Mouse (Mus musculus): Measurements from ENCODE around the gene F2r. TPM values are rescaled to one million over a fixed set of nuclear protein-coding genes. Genes with fewer than 3 reads are reported as not detected.

Gene F2r
- polyA plus RNA-seq, 1 experiment, result 25.6 TPM

DNA sequence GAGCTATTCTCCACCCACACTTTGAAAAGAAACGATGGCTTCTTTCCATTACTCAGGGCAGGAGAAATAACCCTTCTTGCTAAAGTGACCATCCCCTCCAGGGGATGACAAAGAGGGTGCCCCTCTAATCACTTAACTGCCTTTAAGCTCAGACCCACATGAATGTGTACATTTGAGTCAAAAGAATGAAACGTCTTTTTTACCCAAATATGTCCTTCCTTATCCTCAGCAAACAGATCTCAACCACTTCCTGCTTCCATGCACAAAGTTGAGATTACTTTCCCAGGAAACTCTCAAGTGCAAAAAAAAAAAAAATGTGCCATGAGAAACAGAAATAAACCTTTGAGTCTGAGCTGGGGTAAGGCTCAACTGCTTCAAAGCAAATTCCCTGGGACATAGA lies 16.2 kb upstream of the F2r start:
- H3K4me1 ChIP-seq (ENCODE audit: control insufficient read depth, insufficient read depth, insufficient read length), result no peaks in the 10 kb centered on the region
- 38% methylated on average over 2 of the region's 2 CpGs for WGBS
- H3K4me3 ChIP-seq (ENCODE audit: extremely low read depth, insufficient read depth, insufficient read length), result no peak overlapping the region
- no peak for DNase-seq (ENCODE audit: low read depth in 1 of 2, low spot score in 2 of 2)
- TF ChIP-seq CTCF (IDR thresholded peaks at IDR 0.05; ENCODE audit: extremely low read depth, insufficient read depth, insufficient read length, insufficient replicate concordance) (no peak), POLR2A (IDR thresholded peaks at IDR 0.05; ENCODE audit: low read depth, low read length) (no peak)
- no peak overlapping the region for H3K27ac ChIP-seq (ENCODE audit: insufficient read depth, low read length)
- peaks cover 1% of the 10 kb centered on the region; the same call in 1 of the 2 replicates for H3K36me3 ChIP-seq (ENCODE audit: control insufficient read depth, insufficient read depth, low read length)
- no peaks in the 10 kb centered on the region for H3K27me3 ChIP-seq (ENCODE audit: control insufficient read depth, insufficient read depth, low read length)

- Histone ChIP-seq H3K27me3 (ENCODE audit: control insufficient read depth, insufficient read depth, low read length) (no peaks in the 10 kb centered on the region), H3K27ac (ENCODE audit: insufficient read depth, low read length) (no peak overlapping the region), H3K36me3 (ENCODE audit: control insufficient read depth, insufficient read depth, low read length) (peaks cover 1% of the 10 kb centered on the region; the same call in 1 of the 2 replicates), H3K4me1 (ENCODE audit: control insufficient read depth, insufficient read depth, insufficient read length) (no peaks in the 10 kb centered on the region), H3K4me3 (ENCODE audit: extremely low read depth, insufficient read depth, insufficient read length) (no peak overlapping the region)
- DNase-seq (ENCODE audit: low read depth in 1 of 2, low spot score in 2 of 2), result no peak
- 89% methylated on average over 2 of the region's 2 CpGs for WGBS
- TF ChIP-seq CTCF (IDR thresholded peaks at IDR 0.05; ENCODE audit: extremely low read depth, insufficient read depth, insufficient read length, insufficient replicate concordance), result no peak
- TF ChIP-seq POLR2A (IDR thresholded peaks at IDR 0.05; ENCODE audit: low read depth, low read length), result no peak
Observed at GRCm38 (mm10) chr13:95633384-95633783, 15.1 kb upstream of the F2r start.

GRCm38 (mm10) chr13:95632144-95632543 lies 13.9 kb upstream of the F2r start:
- WGBS, result 91% methylated on average over 6 of the region's 6 CpGs
- H3K27me3 ChIP-seq (ENCODE audit: control insufficient read depth, insufficient read depth, low read length), result no peaks in the 10 kb centered on the region
- no peaks in the 10 kb centered on the region for H3K4me1 ChIP-seq (ENCODE audit: control insufficient read depth, insufficient read depth, insufficient read length)
- H3K36me3 ChIP-seq (ENCODE audit: control insufficient read depth, insufficient read depth, low read length), result peaks cover 1% of the 10 kb centered on the region; the same call in 1 of the 2 replicates
- H3K4me3 ChIP-seq (ENCODE audit: extremely low read depth, insufficient read depth, insufficient read length), result no peak overlapping the region
- no peak for TF ChIP-seq POLR2A (IDR thresholded peaks at IDR 0.05; ENCODE audit: low read depth, low read length)
- no peak for TF ChIP-seq CTCF (IDR thresholded peaks at IDR 0.05; ENCODE audit: extremely low read depth, insufficient read depth, insufficient read length, insufficient replicate concordance)
- DNase-seq (ENCODE audit: low read depth in 1 of 2, low spot score in 2 of 2), result no peak
- H3K27ac ChIP-seq (ENCODE audit: insufficient read depth, low read length), result no peak overlapping the region

GRCm38 (mm10) chr13:95630747-95631146 lies 12.5 kb upstream of the F2r start:
- Histone ChIP-seq H3K4me3 (ENCODE audit: extremely low read depth, insufficient read depth, insufficient read length) (no peak overlapping the region), H3K36me3 (ENCODE audit: control insufficient read depth, insufficient read depth, low read length) (peaks cover 1% of the 10 kb centered on the region; the same call in 1 of the 2 replicates), H3K27me3 (ENCODE audit: control insufficient read depth, insufficient read depth, low read length) (no peaks in the 10 kb centered on the region), H3K4me1 (ENCODE audit: control insufficient read depth, insufficient read depth, insufficient read length) (no peaks in the 10 kb centered on the region), H3K27ac (ENCODE audit: insufficient read depth, low read length) (no peak overlapping the region)
- TF ChIP-seq POLR2A (IDR thresholded peaks at IDR 0.05; ENCODE audit: low read depth, low read length) (no peak), CTCF (IDR thresholded peaks at IDR 0.05; ENCODE audit: extremely low read depth, insufficient read depth, insufficient read length, insufficient replicate concordance) (no peak)
- 65% methylated on average over 2 of the region's 2 CpGs for WGBS
- DNase-seq (ENCODE audit: low read depth in 1 of 2, low spot score in 2 of 2), result no peak

- peaks cover 1% of the 10 kb centered on the region; the same call in 1 of the 2 replicates for H3K36me3 ChIP-seq (ENCODE audit: control insufficient read depth, insufficient read depth, low read length)
- 92% methylated on average over 10 of the region's 10 CpGs for WGBS
- H3K27ac ChIP-seq (ENCODE audit: insufficient read depth, low read length), result no peak overlapping the region
- TF ChIP-seq POLR2A (IDR thresholded peaks at IDR 0.05; ENCODE audit: low read depth, low read length) (no peak), CTCF (IDR thresholded peaks at IDR 0.05; ENCODE audit: extremely low read depth, insufficient read depth, insufficient read length, insufficient replicate concordance) (no peak)
- no peak for DNase-seq (ENCODE audit: low read depth in 1 of 2, low spot score in 2 of 2)
- no peaks in the 10 kb centered on the region for H3K4me1 ChIP-seq (ENCODE audit: control insufficient read depth, insufficient read depth, insufficient read length)
- H3K27me3 ChIP-seq (ENCODE audit: control insufficient read depth, insufficient read depth, low read length), result no peaks in the 10 kb centered on the region
- no peak overlapping the region for H3K4me3 ChIP-seq (ENCODE audit: extremely low read depth, insufficient read depth, insufficient read length)
Observed at GRCm38 (mm10) chr13:95629751-95630150, 11.5 kb upstream of the F2r start.

DNA sequence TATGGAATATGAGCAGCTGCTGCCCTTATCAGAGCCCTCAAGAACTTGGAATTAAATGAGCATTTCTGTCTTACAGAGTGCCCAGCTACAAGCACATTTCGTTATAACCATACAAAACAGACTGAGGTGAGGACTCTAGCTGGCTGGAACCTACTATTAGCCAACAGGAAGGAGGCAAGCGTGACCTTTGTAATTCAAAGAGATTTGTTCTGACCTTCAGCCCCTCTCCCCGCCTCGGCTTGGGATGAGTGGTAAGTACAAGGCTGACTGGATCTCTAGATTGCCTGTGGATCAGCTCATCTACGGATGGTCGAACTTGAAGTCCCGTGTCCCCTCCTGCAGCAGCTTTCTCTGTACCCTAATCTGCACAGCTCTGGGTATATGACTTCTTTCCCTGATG lies 8.4 kb upstream of the F2r start:
- Histone ChIP-seq H3K4me3 (ENCODE audit: extremely low read depth, insufficient read depth, insufficient read length) (no peak overlapping the region), H3K4me1 (ENCODE audit: control insufficient read depth, insufficient read depth, insufficient read length) (no peaks in the 10 kb centered on the region), H3K36me3 (ENCODE audit: control insufficient read depth, insufficient read depth, low read length) (0 out of 2 replicates have a peak, but pooled peaks cover under 1% of the 10 kb centered on the region), H3K27me3 (ENCODE audit: control insufficient read depth, insufficient read depth, low read length) (no peaks in the 10 kb centered on the region), H3K27ac (ENCODE audit: insufficient read depth, low read length) (no peak overlapping the region)
- DNase-seq (ENCODE audit: low read depth in 1 of 2, low spot score in 2 of 2), result no peak
- TF ChIP-seq CTCF (IDR thresholded peaks at IDR 0.05; ENCODE audit: extremely low read depth, insufficient read depth, insufficient read length, insufficient replicate concordance), result no peak
- no peak for TF ChIP-seq POLR2A (IDR thresholded peaks at IDR 0.05; ENCODE audit: low read depth, low read length)
- 95% methylated on average over 7 of the region's 7 CpGs for WGBS

GRCm38 (mm10) chr13:95623042-95623441 lies 4.8 kb upstream of the F2r start:
- no peak for DNase-seq (ENCODE audit: low read depth in 1 of 2, low spot score in 2 of 2)
- Histone ChIP-seq H3K36me3 (ENCODE audit: control insufficient read depth, insufficient read depth, low read length) (no peaks in the 10 kb centered on the region), H3K4me3 (ENCODE audit: extremely low read depth, insufficient read depth, insufficient read length) (no peak overlapping the region), H3K27ac (ENCODE audit: insufficient read depth, low read length) (no peak overlapping the region), H3K4me1 (ENCODE audit: control insufficient read depth, insufficient read depth, insufficient read length) (no peaks in the 10 kb centered on the region; the same call in 1 of the 2 replicates), H3K27me3 (ENCODE audit: control insufficient read depth, insufficient read depth, low read length) (0 out of 2 replicates have a peak, but pooled peaks cover 3% of the 10 kb centered on the region)
- 82% methylated on average over 3 of the region's 3 CpGs for WGBS
- TF ChIP-seq CTCF (IDR thresholded peaks at IDR 0.05; ENCODE audit: extremely low read depth, insufficient read depth, insufficient read length, insufficient replicate concordance) (no peak), POLR2A (IDR thresholded peaks at IDR 0.05; ENCODE audit: low read depth, low read length) (no peak)

All from spleen, adult 2 months (tissue).